Mouse (Mus musculus) myocyte (in vitro differentiated cells): ENCODE measurements at regions not wholly inside any gene's neighbourhood (a gene's known extent, or its start where the extent isn't known, plus 50 kb on each side); places are given as distances from the start of the nearest gene placed in this dataset.

ENCODE experiments used
- H3K27me3 ChIP-seq: one replicate; pipeline ENCODE4 v1.6.1; 2011; ENCODE audit not compliant: control insufficient read depth, insufficient read depth, insufficient read length
- H3K36me3 ChIP-seq: one replicate; pipeline ENCODE4 v1.6.1; 2011; ENCODE audit not compliant: control insufficient read depth, insufficient read depth
- H3K4me2 ChIP-seq: one replicate; pipeline ENCODE4 v1.6.1; 2011; ENCODE audit warnings: low read depth, control low read depth
- H3K4me3 ChIP-seq: one replicate; pipeline ENCODE4 v1.5.1; 2011; ENCODE audit warnings: mild to moderate bottlenecking, control low read depth, moderate library complexity
- H3K79me2 ChIP-seq: one replicate; pipeline ENCODE4 v1.6.1; 2011; ENCODE audit not compliant: control insufficient read depth, insufficient read depth
- H3ac ChIP-seq: one replicate; pipeline ENCODE4 v1.6.1; 2011; ENCODE audit not compliant: control insufficient read depth, insufficient read length
- CEBPB ChIP-seq: IDR thresholded peaks from 2 replicates; pipeline ENCODE4 v1.6.1; 2011; ENCODE audit warnings: mild to moderate bottlenecking, moderate library complexity; ENCODE audit not compliant: poor library complexity, insufficient read depth, severe bottlenecking
- E2F4 ChIP-seq: IDR thresholded peaks from one replicate; pipeline ENCODE4 v1.6.1; 2011; ENCODE audit warnings: mild to moderate bottlenecking, control low read depth, moderate library complexity; ENCODE audit not compliant: insufficient read depth
- MAX ChIP-seq: IDR thresholded peaks from one replicate; pipeline ENCODE4 v1.6.1; 2011; ENCODE audit warnings: low read depth, mild to moderate bottlenecking, control low read depth
- MYOD1 ChIP-seq, 3 experiments: IDR thresholded peaks; one replicate each; pipeline ENCODE4 v1.6.1; 2011; ENCODE audit warnings: control low read depth in 2 of 3, low read depth in 2 of 3, mild to moderate bottlenecking in 2 of 3, moderate library complexity in 1 of 3; ENCODE audit not compliant: insufficient read length in 2 of 3, control insufficient read depth in 1 of 3
- MYOG ChIP-seq, 3 experiments: IDR thresholded peaks; one replicate each; pipeline ENCODE4 v1.6.1; 2011; ENCODE audit warnings: control low read depth in 2 of 3, low read depth in 2 of 3, mild to moderate bottlenecking in 2 of 3; ENCODE audit not compliant: insufficient read length in 2 of 3, control insufficient read depth in 1 of 3, insufficient read depth in 1 of 3
- POLR2A ChIP-seq: IDR thresholded peaks from one replicate; pipeline ENCODE4 v1.6.1; 2011; ENCODE audit warnings: low read depth, mild to moderate bottlenecking, control low read depth, moderate library complexity; ENCODE audit not compliant: insufficient read length
- POLR2AphosphoS2 ChIP-seq: IDR thresholded peaks from one replicate; pipeline ENCODE4 v1.6.1; 2011; ENCODE audit warnings: low read depth, control low read depth; ENCODE audit not compliant: insufficient read length
- REST ChIP-seq: IDR thresholded peaks from one replicate; pipeline ENCODE4 v1.6.1; 2011; ENCODE audit warnings: mild to moderate bottlenecking, control low read depth, moderate library complexity; ENCODE audit not compliant: insufficient read depth, insufficient read length
- SRF ChIP-seq: IDR thresholded peaks from one replicate; pipeline ENCODE4 v1.6.1; 2011; ENCODE audit warnings: low read depth; ENCODE audit not compliant: control insufficient read depth, insufficient read length
- TCF12 ChIP-seq: IDR thresholded peaks from one replicate; pipeline ENCODE4 v1.6.1; 2011; ENCODE audit warnings: mild to moderate bottlenecking, control low read depth; ENCODE audit not compliant: poor library complexity, insufficient read depth, severe bottlenecking
- TCF3 ChIP-seq: IDR thresholded peaks from one replicate; pipeline ENCODE4 v1.6.1; 2011; ENCODE audit warnings: low read depth, control low read depth; ENCODE audit not compliant: insufficient read length
- USF1 ChIP-seq: IDR thresholded peaks from one replicate; pipeline ENCODE4 v1.6.1; 2011; ENCODE audit warnings: low read depth, mild to moderate bottlenecking, control low read depth, moderate library complexity

GRCm38 (mm10) chr7:74688116-74688702 is 133.6 kb upstream of the Slco3a1 start:
- Histone ChIP-seq H3K79me2 (no peaks in the 10 kb centered on the region), H3K27me3 (no peaks in the 10 kb centered on the region), H3K4me3 (no peak overlapping the region), H3K4me2 (no peak overlapping the region), H3ac (no peak overlapping the region), H3K36me3 (no peaks in the 10 kb centered on the region)
- TF ChIP-seq POLR2A (no peak), REST (no peak), MYOG (IDR thresholded peaks at IDR 0.05; ENCODE audit: control insufficient read depth in 1 of 3, insufficient read depth in 1 of 3, insufficient read length in 2 of 3, low read depth in 2 of 3) (no peak), POLR2AphosphoS2 (no peak), TCF3 (no peak), MAX (no peak), USF1 (no peak), E2F4 (no peak), TCF12 (no peak)

- Histone ChIP-seq H3K36me3 (no peaks in the 10 kb centered on the region), H3ac (no peak overlapping the region), H3K79me2 (no peaks in the 10 kb centered on the region), H3K27me3 (no peaks in the 10 kb centered on the region), H3K4me2 (no peak overlapping the region), H3K4me3 (no peak overlapping the region)
- no peak for TF ChIP-seq POLR2A
- no peak for TF ChIP-seq SRF
- TF ChIP-seq USF1, result no peak
- no peak for TF ChIP-seq POLR2AphosphoS2
- TF ChIP-seq E2F4, result no peak
- TF ChIP-seq TCF3, result no peak
Observed at GRCm38 (mm10) chr7:74687303-74688115, 132.9 kb upstream of the Slco3a1 start.

GRCm38 (mm10) chr7:74683979-74684378 is 129.4 kb upstream of the Slco3a1 start:
- H3K79me2 ChIP-seq, result no peaks in the 10 kb centered on the region

GRCm38 (mm10) chr7:74673626-74674295 is 119.2 kb upstream of the Slco3a1 start:
- TF ChIP-seq SRF (no peak), TCF12 (no peak), MYOD1 (IDR thresholded peaks at IDR 0.05; ENCODE audit: control insufficient read depth in 1 of 3, insufficient read length in 2 of 3, low read depth in 2 of 3) (no peak), CEBPB (no peak), USF1 (no peak), POLR2A (no peak), E2F4 (no peak), TCF3 (no peak), REST (no peak), MAX (no peak), POLR2AphosphoS2 (no peak), MYOG (IDR thresholded peaks at IDR 0.05; ENCODE audit: control insufficient read depth in 1 of 3, insufficient read depth in 1 of 3, insufficient read length in 2 of 3, low read depth in 2 of 3) (no peak)
- no peak overlapping the region for H3K4me2 ChIP-seq
- no peak overlapping the region for H3K4me3 ChIP-seq
- no peaks in the 10 kb centered on the region for H3K36me3 ChIP-seq
- H3ac ChIP-seq, result no peak overlapping the region
- H3K27me3 ChIP-seq, result no peaks in the 10 kb centered on the region
- no peaks in the 10 kb centered on the region for H3K79me2 ChIP-seq

More at GRCm38 (mm10) chr7:74683979-74684378, 129.4 kb upstream of the Slco3a1 start:
- Histone ChIP-seq H3K27me3 (no peaks in the 10 kb centered on the region), H3ac (no peak overlapping the region), H3K36me3 (no peaks in the 10 kb centered on the region), H3K4me3 (no peak overlapping the region), H3K4me2 (no peak overlapping the region)
- TF ChIP-seq CEBPB (no peak), TCF3 (no peak), MYOD1 (IDR thresholded peaks at IDR 0.05; ENCODE audit: control insufficient read depth in 1 of 3, insufficient read length in 2 of 3, low read depth in 2 of 3) (no peak), SRF (no peak), MYOG (IDR thresholded peaks at IDR 0.05; ENCODE audit: control insufficient read depth in 1 of 3, insufficient read depth in 1 of 3, insufficient read length in 2 of 3, low read depth in 2 of 3) (no peak), TCF12 (no peak), USF1 (no peak), MAX (no peak)

- H3K4me2 ChIP-seq, result no peak overlapping the region
- TF ChIP-seq USF1, result no peak
- TF ChIP-seq TCF12, result no peak
- TF ChIP-seq POLR2A, result no peak
- TF ChIP-seq MYOG (IDR thresholded peaks at IDR 0.05; ENCODE audit: control insufficient read depth in 1 of 3, insufficient read depth in 1 of 3, insufficient read length in 2 of 3, low read depth in 2 of 3), result no peak
- TF ChIP-seq REST, result no peak
- no peak for TF ChIP-seq TCF3
- TF ChIP-seq CEBPB, result no peak
- TF ChIP-seq MYOD1 (IDR thresholded peaks at IDR 0.05; ENCODE audit: control insufficient read depth in 1 of 3, insufficient read length in 2 of 3, low read depth in 2 of 3), result no peak
- H3K4me3 ChIP-seq, result no peak overlapping the region
- H3K27me3 ChIP-seq, result no peaks in the 10 kb centered on the region
- H3K36me3 ChIP-seq, result no peaks in the 10 kb centered on the region
- no peak overlapping the region for H3ac ChIP-seq
- no peaks in the 10 kb centered on the region for H3K79me2 ChIP-seq
Observed at GRCm38 (mm10) chr7:74669110-74669509, 114.5 kb upstream of the Slco3a1 start.
